Mouse (Mus musculus): ENCODE data around the gene Syt1. TPM values are rescaled to one million over a fixed set of nuclear protein-coding genes. Genes with fewer than 3 reads are reported as not detected.

Syt1 gene
- total RNA-seq, 2 experiments from 2014 or later, result 865 to 924 TPM

- DNase-seq (ENCODE audit: low spot score in 2 of 2), result no peak
These were observed 355.7 kb downstream of the Syt1 start for GRCm38 (mm10) chr10:108655074-108655473.

- DNase-seq (ENCODE audit: low spot score in 2 of 2), result no peak
These were observed 358.0 kb downstream of the Syt1 start for GRCm38 (mm10) chr10:108652831-108653230.

- DNase-seq (ENCODE audit: low spot score in 2 of 2), result no peak
These were observed 358.7 kb downstream of the Syt1 start for GRCm38 (mm10) chr10:108652066-108652465.

GRCm38 (mm10) chr10:108649174-108649573, 361.6 kb downstream of the Syt1 start:
- no peak for DNase-seq (ENCODE audit: low spot score in 2 of 2)

GRCm38 (mm10) chr10:108643915-108644314, 366.9 kb downstream of the Syt1 start:
- DNase-seq (ENCODE audit: low spot score in 2 of 2), result no peak

- DNase-seq (ENCODE audit: low spot score in 2 of 2), result no peak
These were observed 372.7 kb downstream of the Syt1 start for GRCm38 (mm10) chr10:108638095-108638494.

GRCm38 (mm10) chr10:108636086-108636485, 374.7 kb downstream of the Syt1 start:
- no peak for DNase-seq (ENCODE audit: low spot score in 2 of 2)

- DNase-seq (ENCODE audit: low spot score in 2 of 2), result no peak
These were observed 375.2 kb downstream of the Syt1 start for GRCm38 (mm10) chr10:108635616-108636015.

GRCm38 (mm10) chr10:108630841-108631240, 379.9 kb downstream of the Syt1 start:
- DNase-seq (ENCODE audit: low spot score in 2 of 2), result no peak

GRCm38 (mm10) chr10:108626404-108626803, 384.4 kb downstream of the Syt1 start:
- DNase-seq (ENCODE audit: low spot score in 2 of 2), result no peak

GRCm38 (mm10) chr10:108623002-108623401, 387.8 kb downstream of the Syt1 start:
- DNase-seq (ENCODE audit: low spot score in 2 of 2), result no peak

- peak in 1 of 2 experiments; percentile 41 for DNase-seq (ENCODE audit: low spot score in 2 of 2)
These were observed 390.9 kb downstream of the Syt1 start for GRCm38 (mm10) chr10:108619861-108620260.

- DNase-seq (ENCODE audit: low spot score in 2 of 2), result peak in 1 of 2 experiments; percentile 42
These were observed 391.6 kb downstream of the Syt1 start for GRCm38 (mm10) chr10:108619217-108619616.

GRCm38 (mm10) chr10:108610057-108610644, 400.6 kb downstream of the Syt1 start:
- DNase-seq (ENCODE audit: low spot score in 2 of 2), result no peak

GRCm38 (mm10) chr10:108601672-108602412, 408.9 kb downstream of the Syt1 start:
- peak in 1 of 2 experiments; percentile 43 for DNase-seq (ENCODE audit: low spot score in 2 of 2)

- DNase-seq (ENCODE audit: low spot score in 2 of 2), result peak in 1 of 2 experiments; percentile 64
These were observed 410.1 kb downstream of the Syt1 start for GRCm38 (mm10) chr10:108600693-108601092.

- DNase-seq (ENCODE audit: low spot score in 2 of 2), result no peak
These were observed 413.4 kb downstream of the Syt1 start for GRCm38 (mm10) chr10:108597385-108597784.

GRCm38 (mm10) chr10:108596162-108596927, 414.4 kb downstream of the Syt1 start:
- no peak for DNase-seq (ENCODE audit: low spot score in 2 of 2)

- DNase-seq (ENCODE audit: low spot score in 2 of 2), result no peak
These were observed 421.4 kb downstream of the Syt1 start for GRCm38 (mm10) chr10:108589355-108589754.

- DNase-seq (ENCODE audit: low spot score in 2 of 2), result no peak
These were observed 421.9 kb downstream of the Syt1 start for GRCm38 (mm10) chr10:108588924-108589323.

GRCm38 (mm10) chr10:108583694-108584093, 427.1 kb downstream of the Syt1 start:
- DNase-seq (ENCODE audit: low spot score in 2 of 2), result peak in 1 of 2 experiments; percentile 38

- DNase-seq (ENCODE audit: low spot score in 2 of 2), result no peak
These were observed 428.4 kb downstream of the Syt1 start for GRCm38 (mm10) chr10:108582397-108582730.
